Mouse (Mus musculus) yolk sac, embryonic 10.5 days (tissue): ENCODE measurements at regions not wholly inside any gene's neighbourhood (a gene's known extent, or its start where the extent isn't known, plus 50 kb on each side); places are given as distances from the start of the nearest gene placed in this dataset.
A peak's percentile ranks its signal among the peaks of the same experiment; 100 is the strongest.
"Not testable (repeated sequence)": the region's sequence is repeated elsewhere in the genome, so short reads cannot be mapped to it uniquely, and the experiment has no call there.

ENCODE experiments used
- DNase-seq: peaks from one replicate; pipeline ENCODE4 v3.0.0-alpha.2; 2017; ENCODE audit warnings: low spot score

- DNase-seq = no peak
These were observed 105.3 kb downstream of the Dad1 start for GRCm38 (mm10) chr14:54148626-54149025.

- no peak for DNase-seq
These were observed 105.8 kb downstream of the Dad1 start for GRCm38 (mm10) chr14:54148121-54148520.

GRCm38 (mm10) chr14:54147546-54147945, 106.4 kb downstream of the Dad1 start:
- DNase-seq = no peak

GRCm38 (mm10) chr14:54145743-54146741, 107.9 kb downstream of the Dad1 start:
- no peak for DNase-seq

GRCm38 (mm10) chr14:54143828-54144227, 110.1 kb downstream of the Dad1 start:
- DNase-seq = no peak

- no peak for DNase-seq
These were observed 115.6 kb downstream of the Dad1 start for GRCm38 (mm10) chr14:54138288-54138687.

GRCm38 (mm10) chr14:54136538-54136937, 117.4 kb downstream of the Dad1 start:
- no peak for DNase-seq

DNA sequence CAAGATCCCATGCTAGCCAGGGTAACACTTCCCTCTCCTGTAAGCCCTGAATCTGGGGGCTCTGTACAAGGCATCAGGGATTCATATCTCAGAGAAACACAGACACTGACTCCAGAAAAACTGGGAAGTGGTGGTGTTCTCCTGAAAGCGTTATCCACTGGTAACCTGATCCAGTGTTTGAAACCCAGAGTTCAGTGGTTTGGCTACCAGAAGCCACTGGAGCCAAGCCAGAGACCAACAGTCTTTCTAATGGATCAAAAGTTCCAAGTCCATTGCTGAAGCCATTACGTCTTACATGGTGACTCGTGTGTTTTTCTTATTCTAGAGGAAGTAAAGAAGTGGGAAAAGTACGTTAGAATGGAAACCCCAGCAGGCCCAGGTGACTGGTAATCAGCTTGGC, 125.6 kb downstream of the Dad1 start:
- no peak for DNase-seq

GRCm38 (mm10) chr14:54125510-54125909, 128.4 kb downstream of the Dad1 start:
- no peak for DNase-seq

- DNase-seq = no peak
These were observed 131.9 kb downstream of the Dad1 start for GRCm38 (mm10) chr14:54121973-54122372.

- DNase-seq = no peak
These were observed 132.6 kb downstream of the Dad1 start for GRCm38 (mm10) chr14:54121340-54121739.

DNA sequence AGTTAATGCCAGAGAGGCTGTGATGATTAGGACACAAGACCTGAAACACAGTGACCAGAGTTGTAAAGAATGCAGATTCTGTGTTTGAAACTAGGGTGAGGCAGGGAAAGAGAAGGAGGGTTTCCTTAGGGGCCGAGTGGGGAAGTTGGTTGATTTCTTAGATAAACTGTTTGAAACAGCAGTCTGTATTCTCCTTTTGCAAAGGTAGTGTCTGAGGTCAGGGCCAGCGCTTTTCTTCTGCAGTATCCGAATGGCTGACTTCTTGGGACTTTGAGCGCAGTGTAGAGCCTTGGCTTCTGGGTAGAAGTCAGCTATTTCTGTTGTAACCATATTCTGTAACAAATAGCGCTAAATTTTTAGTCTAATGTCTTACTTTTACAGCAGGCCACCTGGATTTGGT, 133.7 kb downstream of the Dad1 start:
- DNase-seq = no peak

DNA sequence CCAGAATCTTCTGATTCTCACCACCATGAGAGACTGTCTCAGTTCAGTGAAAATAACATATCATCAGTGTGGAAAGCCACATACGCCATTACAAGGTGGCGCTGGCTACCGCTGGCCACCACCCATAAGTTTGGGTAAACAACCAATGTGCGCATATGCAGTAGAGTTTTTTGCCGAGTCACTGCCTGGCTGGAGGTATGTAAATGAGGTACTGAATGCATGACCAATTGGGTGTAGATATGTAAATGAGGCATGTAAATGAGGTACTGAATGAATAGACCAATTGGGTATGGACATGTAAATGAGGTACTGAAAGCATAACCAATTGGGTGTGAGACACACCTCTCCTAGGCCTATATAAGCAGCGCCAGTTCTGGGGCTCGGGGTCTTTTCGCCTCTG, 136.3 kb downstream of the Dad1 start:
- DNase-seq = not testable (repeated sequence)

DNA sequence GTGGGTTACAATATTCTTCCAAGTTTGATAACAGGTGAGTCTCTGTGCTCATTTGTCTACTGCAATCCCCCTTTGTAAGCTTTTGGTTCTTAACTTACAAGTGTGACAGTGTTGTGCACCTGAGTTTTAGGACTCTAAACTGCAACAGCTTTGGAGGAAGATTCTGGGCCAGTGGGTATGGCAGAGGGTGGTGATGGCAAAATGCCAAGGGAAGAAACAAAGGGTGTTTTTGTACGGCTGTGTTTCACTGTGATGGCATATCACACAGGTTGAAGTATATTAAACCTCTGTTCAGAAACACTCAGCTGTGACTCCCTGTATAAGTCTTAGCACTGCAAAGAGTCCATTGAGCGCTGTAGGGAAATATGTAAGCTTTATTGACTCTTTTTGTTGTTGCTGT, 140.7 kb downstream of the Dad1 start:
- no peak for DNase-seq

DNA sequence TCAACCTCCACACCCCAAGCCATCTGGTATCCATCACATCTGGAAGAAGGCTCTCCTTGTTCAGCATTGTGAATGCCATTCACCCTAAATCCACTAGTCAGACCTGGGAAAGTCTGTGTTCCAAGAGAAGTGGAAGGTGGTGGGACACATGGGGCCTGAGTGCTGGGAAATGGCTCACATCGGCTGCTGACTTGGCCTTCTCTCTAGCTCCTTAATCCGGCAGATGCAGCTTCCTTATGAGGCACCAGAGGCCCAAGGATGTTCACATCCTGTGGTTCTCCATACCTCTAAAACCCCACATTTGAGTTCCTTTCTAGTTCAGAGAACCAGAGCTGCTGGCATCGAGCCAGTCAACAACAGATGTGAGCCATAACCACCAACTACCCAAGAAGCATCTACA, 142.9 kb downstream of the Dad1 start:
- no peak for DNase-seq

- no peak for DNase-seq
These were observed 144.8 kb downstream of the Dad1 start for GRCm38 (mm10) chr14:54109129-54109528.

DNA sequence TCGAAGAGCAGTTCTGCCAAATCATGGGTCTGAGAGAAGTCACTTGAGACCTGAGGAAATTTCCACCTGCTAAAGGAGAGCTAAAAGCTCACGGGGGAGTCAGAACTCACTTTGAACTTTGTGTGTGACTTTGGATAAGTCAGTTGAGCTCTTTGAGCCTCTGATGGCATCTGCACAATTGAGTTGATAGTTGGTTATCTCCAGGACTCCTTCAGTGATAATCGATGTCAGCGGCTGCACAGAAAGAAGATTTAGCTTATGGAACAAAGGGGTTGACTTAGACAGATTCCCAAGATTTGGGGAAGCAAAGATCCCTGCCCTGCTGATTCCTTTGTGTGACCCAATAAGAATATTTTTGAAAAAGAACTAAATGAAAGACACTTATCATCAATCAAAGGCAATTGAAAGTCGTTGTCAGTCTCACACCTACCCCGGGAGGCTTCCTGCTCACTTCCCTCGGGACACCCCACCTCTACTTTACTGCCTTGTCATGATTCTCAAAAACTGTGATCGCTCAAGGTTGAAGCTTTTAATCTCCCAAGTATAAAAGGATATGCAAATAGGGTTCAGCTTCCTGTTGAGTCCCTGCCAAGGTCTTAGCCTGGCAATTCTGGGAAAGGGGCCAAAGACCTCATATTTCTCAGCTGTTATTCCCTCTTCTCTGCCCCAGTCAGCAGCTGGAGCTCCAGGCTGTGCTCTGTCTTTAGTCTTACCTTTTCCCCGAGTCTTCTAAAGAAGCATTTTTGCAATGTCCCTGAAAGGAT, 145.4 kb downstream of the Dad1 start:
- no peak for DNase-seq

DNA sequence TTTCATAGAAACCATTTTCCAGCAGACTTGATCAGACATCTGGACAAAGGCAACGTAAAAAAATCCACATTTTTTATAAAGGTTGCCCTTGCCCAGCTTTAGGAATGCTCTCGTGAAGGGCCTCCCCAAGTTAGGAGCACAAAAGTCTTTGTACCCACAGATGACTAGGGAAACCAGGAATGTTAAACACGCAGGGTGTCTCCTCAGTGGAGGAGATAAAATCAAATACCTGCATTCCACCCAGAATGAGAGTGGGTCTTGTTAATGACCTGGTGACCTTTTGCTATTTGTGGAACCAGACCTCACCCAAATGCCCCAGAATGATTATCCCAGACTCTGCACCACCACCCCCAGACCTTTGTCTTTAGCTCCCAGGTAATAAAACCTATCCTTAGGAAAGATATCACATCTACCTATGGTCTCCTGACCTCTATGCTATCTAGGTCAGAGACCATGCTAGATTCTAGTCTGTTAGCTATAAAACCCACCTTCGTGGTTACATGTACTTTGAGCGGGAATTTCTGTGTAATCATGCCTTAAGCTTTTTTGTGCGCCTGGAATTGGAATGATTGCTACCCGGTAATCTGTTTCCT, 146.6 kb downstream of the Dad1 start:
- peak; percentile 15 for DNase-seq

GRCm38 (mm10) chr14:54104243-54104642, 149.7 kb downstream of the Dad1 start:
- no peak for DNase-seq

GRCm38 (mm10) chr14:54103541-54103940, 150.4 kb downstream of the Dad1 start:
- no peak for DNase-seq

- DNase-seq = no peak
These were observed 150.8 kb downstream of the Dad1 start for GRCm38 (mm10) chr14:54103115-54103514.

- no peak for DNase-seq
These were observed 152.1 kb downstream of the Dad1 start for GRCm38 (mm10) chr14:54101775-54102174.

DNA sequence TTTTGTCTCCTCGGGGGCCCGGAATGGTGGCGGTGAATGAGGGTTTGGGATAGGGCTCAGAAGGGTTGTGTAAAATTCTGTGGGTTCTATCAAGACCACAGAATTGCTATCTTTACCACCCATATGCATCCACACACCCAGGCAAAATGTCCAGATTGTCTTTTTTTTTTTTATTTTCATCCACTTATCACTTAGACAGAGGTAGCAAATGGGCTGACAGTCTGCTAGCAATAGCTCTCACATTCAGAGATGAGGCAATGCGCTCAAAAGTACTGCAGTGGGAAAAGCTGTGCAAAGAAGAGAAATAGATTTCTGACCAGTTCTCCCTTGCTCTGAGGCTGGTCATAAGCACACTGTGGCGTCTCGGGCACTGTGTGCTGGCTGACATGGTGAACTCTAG, 154.5 kb downstream of the Dad1 start:
- DNase-seq = no peak
